Mouse (Mus musculus): ENCODE measurements around the gene Celf5. TPM values are rescaled to one million over a fixed set of nuclear protein-coding genes. Genes with fewer than 3 reads are reported as not detected.

Gene Celf5
- polyA plus RNA-seq, 1 experiment from 2014 or later = 61.3 TPM

DNA sequence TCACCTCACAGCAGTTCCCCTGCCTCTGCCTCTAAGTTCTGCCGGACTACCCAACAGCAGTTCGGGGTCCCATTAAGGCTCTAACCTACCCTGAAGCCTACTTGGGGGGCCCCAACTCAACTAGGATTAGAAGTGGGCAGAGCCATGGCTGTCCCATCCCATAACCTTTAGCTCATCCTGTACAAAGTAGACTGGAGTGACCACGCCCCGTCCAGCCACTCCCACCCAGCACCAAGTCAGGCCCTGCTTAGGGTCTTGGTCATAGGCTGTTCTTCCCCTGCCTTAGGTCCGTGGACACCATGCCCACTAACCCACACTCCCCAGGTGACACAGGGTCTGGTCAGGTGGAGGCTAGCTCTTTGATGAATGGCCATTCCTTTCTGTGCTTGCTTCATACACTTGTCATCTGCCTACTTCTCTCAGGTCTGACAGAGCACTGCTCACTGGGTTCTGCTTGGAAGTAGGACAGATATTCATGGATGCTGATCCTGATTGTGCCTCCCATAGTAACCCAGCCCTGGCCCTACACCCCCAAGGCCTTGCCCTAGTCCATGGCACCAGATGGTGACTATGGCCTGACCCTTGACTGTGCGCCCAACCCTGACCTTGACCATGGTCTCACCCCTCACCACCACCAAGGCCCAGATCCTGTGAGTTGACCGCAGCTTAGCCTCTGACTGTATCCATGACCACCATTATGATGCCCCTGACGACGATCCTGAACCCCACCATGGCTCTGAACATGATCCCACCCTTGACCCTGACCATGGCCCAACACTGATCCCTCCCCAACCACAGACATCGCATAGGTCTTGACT is 63.2 kb downstream of the Celf5 start:
- Histone ChIP-seq H3K27me3 (peaks cover 22% of the 10 kb centered on the region; the same call in 1 of the 2 replicates), H3K4me2 (no peak overlapping the region), H3K27ac (peak overlapping the region; percentile 55; the same call in 1 of the 2 replicates), H3K4me1 (replicated peaks) (peaks cover 54% of the 10 kb centered on the region), H3K36me3 (peaks cover 11% of the 10 kb centered on the region), H3K4me3 (no peak overlapping the region), H3K9ac (peak overlapping the region; percentile 31; the same call in 1 of the 2 replicates), H3K9me3 (no peaks in the 10 kb centered on the region)
- no peak for ATAC-seq (ENCODE audit: low FRiP score)
- 94% methylated on average over 10 of the region's 10 CpGs for WGBS

DNA sequence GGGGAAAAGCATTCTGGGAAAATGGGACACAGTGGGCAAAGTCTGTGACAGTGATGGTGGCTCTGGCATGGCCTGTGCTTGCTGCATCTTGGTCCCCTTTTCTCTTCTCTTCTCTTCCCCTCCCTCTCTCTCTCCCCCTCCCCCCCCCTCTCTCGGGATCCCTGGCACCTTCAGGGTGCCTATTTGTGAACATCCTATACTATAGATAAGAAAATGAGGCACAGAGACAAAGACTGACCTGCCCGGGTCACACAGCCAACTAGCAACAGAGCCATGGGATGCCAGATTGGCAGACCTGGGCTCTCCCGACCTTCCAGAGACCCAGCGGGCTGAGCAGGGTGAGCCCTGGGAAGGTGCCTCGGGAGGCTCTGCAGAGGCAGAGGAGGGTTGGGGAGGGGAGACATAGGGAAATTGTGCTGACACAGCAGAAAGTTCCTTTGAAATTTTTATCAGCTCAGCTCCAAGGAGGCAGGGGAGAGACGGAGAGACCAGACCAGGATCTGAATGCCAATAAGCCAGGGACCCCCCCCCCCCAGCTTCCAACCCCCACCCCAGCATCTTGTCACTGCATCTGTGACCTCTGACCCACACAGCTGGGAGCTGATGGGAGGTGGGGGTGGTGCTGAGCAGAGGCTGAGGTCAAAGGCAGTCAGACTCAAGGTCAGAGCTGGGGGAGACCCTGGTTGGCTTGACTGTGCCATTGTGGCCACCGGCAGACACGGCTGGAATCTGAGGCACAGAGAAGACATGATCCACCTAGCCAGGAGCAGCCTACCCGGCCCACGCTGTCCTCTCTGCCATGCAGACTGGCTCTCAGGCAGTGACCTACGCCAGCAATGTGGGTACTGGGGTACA is 64.1 kb downstream of the Celf5 start:
- Histone ChIP-seq H3K27ac (peak overlapping the region; percentile 55; the same call in 1 of the 2 replicates), H3K9ac (peak overlapping the region; percentile 31; the same call in 1 of the 2 replicates)
- WGBS = 35% methylated on average over 11 of the region's 11 CpGs

DNA sequence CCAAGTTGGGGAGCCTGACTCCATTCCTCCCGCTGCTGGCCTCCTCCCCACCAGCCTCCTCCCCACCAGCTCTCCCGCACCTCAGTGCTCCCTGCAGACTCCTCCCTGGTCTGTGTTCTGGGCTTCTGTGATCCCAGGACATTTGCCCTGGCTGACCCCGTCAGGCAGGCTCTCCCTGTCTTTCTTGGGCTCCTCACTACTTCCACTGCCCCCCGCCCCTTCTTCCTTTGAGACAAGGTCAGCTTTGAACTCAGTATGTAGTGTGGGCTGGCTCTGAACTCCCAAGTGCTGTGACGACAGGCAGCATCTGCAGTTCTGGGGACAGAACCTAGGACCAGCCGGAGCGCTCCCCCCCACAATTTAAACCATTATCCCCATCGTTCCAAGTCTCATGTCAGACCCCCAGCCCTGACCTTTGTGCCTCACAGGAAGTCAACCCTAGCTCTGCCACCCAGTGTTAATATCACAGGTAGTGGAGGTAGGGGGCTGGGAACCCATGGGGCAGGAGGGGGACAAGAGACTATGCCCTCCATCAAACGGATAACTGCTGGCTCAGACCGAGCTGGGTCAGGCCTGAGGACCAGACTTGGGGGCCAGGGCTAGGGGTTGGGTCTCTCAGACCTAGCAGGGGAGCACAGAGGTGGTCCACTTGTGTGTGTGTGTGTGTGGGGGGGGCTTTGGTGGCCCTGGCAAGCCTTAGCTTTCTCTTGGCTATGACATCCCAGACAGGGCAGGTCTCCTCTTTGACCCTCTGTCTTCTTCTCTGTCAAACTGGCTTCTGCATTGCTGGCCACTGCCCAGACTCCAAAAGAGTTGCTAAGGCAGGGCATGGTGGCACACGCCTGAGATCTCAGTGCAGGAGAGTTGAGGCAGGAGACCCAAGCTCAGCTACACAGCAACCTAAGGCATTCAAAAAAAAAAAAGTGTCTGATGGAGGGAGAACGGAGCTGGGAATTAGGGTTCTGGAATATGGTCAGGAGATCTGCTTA is 65.0 kb downstream of the Celf5 start:
- H3K27ac ChIP-seq = peak overlapping the region; percentile 74
- peak overlapping the region; percentile 27 for H3K4me3 ChIP-seq
- H3K27me3 ChIP-seq = 0 out of 2 replicates have a peak, but pooled peaks cover 12% of the 10 kb centered on the region
- peak overlapping the region; percentile 49 for H3K4me2 ChIP-seq
- WGBS = 47% methylated on average over 12 of the region's 12 CpGs
- peak; percentile 4; the same call in 1 of the 2 replicates for ATAC-seq (ENCODE audit: low FRiP score)
- H3K9me3 ChIP-seq = no peaks in the 10 kb centered on the region
- H3K9ac ChIP-seq = peak overlapping the region; percentile 68
- H3K4me1 ChIP-seq (replicated peaks) = peaks cover 65% of the 10 kb centered on the region
- H3K36me3 ChIP-seq = peaks cover 16% of the 10 kb centered on the region

More for the DNA sequence above, 64.1 kb downstream of the Celf5 start:
- peaks cover 11% of the 10 kb centered on the region for H3K36me3 ChIP-seq
- no peak overlapping the region for H3K4me3 ChIP-seq
- no peak overlapping the region for H3K4me2 ChIP-seq
- peaks cover 57% of the 10 kb centered on the region for H3K4me1 ChIP-seq (replicated peaks)
- H3K27me3 ChIP-seq = 0 out of 2 replicates have a peak, but pooled peaks cover 16% of the 10 kb centered on the region
- ATAC-seq (ENCODE audit: low FRiP score) = no peak
- H3K9me3 ChIP-seq = no peaks in the 10 kb centered on the region

DNA sequence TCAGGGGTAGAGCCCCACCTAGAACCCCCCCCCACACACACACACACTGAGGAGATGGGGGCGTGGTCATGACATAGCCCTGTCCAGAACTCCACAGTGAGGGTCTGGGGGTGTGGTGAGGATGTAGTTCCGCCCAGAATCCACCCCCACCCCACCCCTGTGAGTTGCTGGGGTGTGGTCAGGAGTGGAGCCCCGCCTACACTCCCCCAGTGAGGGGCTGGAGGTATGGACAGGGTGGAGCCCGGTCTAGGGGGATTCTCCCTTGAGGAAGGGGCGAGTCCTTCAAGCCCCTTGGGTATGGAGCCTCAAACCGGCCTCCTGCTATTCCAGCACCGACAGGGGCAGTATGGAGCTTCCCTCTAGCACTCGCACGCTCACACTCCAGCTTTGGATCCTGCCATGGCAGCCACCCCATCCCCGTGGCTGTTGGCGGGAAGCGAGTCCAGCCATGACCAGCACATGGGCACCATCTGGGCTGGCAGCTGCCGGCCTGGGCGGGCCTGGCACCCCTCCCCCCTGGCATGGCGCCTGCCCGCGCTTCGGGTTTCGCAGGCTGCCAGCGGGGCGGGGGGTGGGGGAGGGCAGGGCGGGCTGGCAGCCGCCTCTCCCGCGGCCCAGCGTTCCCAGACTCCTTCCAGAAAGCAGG is 65.8 kb downstream of the Celf5 start:
- peak; percentile 61 for ATAC-seq (ENCODE audit: low FRiP score)
- peaks cover 74% of the 10 kb centered on the region for H3K4me1 ChIP-seq (replicated peaks)

DNA sequence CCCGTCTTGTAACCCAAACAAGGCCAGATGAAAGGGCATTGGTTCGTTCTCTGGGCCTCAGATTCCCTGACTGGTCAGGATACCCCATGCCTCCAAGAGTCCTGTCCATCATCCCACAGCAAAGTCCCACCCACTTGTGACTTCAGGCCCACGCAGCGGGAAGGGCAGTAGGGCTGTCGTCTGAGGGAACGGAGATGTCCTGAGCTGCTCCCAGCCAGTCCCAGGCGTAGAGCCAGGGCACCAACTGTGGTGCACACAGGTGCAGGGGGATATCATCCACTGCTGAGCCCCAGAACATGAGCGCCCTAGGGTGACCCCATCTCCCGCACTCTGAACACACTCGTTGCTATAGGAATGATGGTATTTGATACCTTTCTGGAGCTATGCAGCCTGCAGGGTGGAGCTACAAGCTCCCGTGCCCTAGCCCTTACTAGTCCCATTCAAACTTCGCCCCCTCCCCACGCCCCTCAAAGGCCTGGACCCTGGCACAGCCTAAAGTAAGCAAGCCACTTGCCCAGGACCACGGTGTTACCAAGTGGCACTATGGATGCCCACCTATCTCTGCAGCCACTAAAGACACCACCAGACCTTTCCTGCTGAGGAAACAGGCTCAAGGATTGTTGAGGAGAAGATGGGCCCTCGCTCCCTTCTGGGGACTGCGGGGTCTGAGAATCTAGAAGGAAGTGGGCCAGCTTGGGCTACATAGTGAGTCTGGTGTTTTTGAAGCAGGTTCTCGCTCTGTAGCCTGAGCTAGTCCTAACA is 66.8 kb downstream of the Celf5 start:
- H3K4me1 ChIP-seq (replicated peaks) = peaks cover 83% of the 10 kb centered on the region
- no peak for ATAC-seq (ENCODE audit: low FRiP score)
- H3K36me3 ChIP-seq = peaks cover 20% of the 10 kb centered on the region
- H3K27ac ChIP-seq = peak overlapping the region; percentile 32
- no peak overlapping the region for H3K4me2 ChIP-seq
- H3K9ac ChIP-seq = no peak overlapping the region; the same call in 1 of the 2 replicates
- 66% methylated on average over 17 of the region's 17 CpGs for WGBS
- 0 out of 2 replicates have a peak, but pooled peaks cover 8% of the 10 kb centered on the region for H3K27me3 ChIP-seq
- no peaks in the 10 kb centered on the region for H3K9me3 ChIP-seq
- H3K4me3 ChIP-seq = no peak overlapping the region

More for the DNA sequence above, 65.8 kb downstream of the Celf5 start:
- WGBS = 2% methylated on average over 15 of the region's 26 CpGs
- H3K4me2 ChIP-seq = peak overlapping the region; percentile 49
- peak overlapping the region; percentile 74 for H3K27ac ChIP-seq
- H3K36me3 ChIP-seq = peaks cover 20% of the 10 kb centered on the region
- H3K9ac ChIP-seq = peak overlapping the region; percentile 68
- H3K27me3 ChIP-seq = 0 out of 2 replicates have a peak, but pooled peaks cover 8% of the 10 kb centered on the region
- H3K4me3 ChIP-seq = peak overlapping the region; percentile 27
- no peaks in the 10 kb centered on the region for H3K9me3 ChIP-seq

DNA sequence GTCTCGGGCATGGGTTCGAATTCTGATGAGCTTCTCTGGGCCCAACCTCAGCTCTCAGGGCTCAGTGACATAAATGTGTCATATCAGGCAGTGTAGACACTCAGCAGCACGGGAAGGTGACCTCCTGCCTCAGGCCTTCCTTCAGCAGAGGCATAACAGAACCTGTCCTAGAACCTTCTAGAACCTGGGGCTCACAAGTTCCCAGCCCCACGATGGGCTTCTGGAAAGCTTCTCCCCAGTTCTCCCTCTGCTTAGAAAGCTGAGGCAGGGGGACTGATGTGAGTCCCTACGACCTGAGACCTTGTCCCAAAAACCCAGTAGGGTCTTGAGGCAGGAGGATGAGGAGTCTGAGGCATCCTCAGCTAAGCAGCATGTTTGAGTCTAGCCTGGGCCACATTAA is 67.4 kb downstream of the Celf5 start:
- Histone ChIP-seq H3K27ac (peak overlapping the region; percentile 15; the same call in 1 of the 2 replicates), H3K9ac (no peak overlapping the region; the same call in 1 of the 2 replicates), H3K27me3 (0 out of 2 replicates have a peak, but pooled peaks cover 8% of the 10 kb centered on the region), H3K9me3 (no peaks in the 10 kb centered on the region), H3K4me3 (no peak overlapping the region), H3K4me2 (no peak overlapping the region), H3K4me1 (replicated peaks) (peaks cover 89% of the 10 kb centered on the region), H3K36me3 (peaks cover 15% of the 10 kb centered on the region)
- ATAC-seq (ENCODE audit: low FRiP score) = no peak
- WGBS = 82% methylated on average over 5 of the region's 5 CpGs

DNA sequence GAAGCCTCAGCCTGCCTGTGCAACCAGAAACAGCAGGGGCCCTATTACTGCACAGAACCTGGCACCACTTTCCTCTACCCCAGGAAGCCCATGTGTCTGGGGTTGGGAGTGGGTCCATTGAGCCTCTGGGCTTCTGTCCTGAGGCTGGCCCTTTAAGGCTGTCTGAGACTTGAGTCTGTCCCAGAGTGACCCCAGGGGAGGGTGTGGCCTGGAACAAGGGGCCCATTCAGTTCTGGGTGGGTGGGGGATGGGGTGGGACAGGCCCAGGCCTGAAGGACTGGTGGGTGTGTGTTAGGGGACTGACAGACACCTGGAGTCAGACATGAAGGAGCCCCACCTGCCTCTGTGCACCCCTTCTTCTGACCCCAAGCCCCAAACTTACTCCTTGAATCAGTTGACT is 67.8 kb downstream of the Celf5 start:
- Histone ChIP-seq H3K27ac (no peak overlapping the region), H3K9ac (peak overlapping the region; percentile 56; the same call in 1 of the 2 replicates), H3K4me3 (no peak overlapping the region), H3K4me2 (no peak overlapping the region; the same call in 1 of the 2 replicates), H3K27me3 (0 out of 2 replicates have a peak, but pooled peaks cover 8% of the 10 kb centered on the region), H3K4me1 (replicated peaks) (peaks cover 94% of the 10 kb centered on the region), H3K9me3 (no peaks in the 10 kb centered on the region), H3K36me3 (peaks cover 11% of the 10 kb centered on the region)
- ATAC-seq (ENCODE audit: low FRiP score) = no peak

DNA sequence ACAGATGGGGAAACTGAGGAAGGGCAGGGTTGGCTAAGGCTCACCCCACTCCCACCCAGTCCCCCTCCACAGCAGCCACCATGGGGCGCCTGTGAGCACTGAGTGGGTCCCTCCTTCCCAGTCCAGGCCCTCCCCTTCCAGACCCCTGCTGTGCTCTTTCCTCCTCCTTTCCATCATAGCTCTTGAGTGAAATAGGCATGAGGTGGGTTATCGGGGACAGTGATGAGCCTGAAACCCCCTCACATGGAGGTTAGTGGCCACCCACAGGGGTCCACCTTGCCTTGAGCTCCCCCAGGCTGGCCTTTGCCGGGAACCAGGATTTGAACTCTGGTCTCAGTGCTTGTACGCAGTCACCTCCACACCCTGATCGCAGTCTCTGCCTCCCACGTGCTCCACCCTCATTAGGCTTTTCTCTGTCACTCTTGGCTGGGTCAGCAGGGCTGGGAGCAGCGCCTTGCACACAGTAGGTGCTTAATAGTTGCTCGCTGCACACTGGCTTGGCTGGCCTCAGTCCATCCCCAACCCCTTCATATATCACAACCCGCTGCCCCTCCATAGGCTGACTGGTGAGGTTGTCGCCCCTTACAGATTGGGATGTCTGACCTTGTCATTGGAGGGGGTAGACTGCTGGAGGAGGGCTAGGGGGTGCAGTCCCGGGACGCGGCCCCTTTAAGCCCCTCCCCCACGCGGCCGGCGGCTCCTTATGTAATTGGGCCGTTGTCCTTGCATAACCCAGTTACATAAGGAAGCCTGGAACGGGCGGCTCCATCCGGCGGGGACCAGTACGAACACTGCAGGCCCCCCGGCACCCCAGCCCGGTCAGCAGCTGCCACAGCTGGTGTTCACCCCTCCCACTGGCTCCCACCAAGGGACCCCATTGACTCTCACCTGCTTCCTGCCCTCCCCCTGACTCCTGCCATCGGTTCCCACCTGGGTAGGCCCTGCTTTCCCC is 68.9 kb downstream of the Celf5 start:
- no peaks in the 10 kb centered on the region for H3K9me3 ChIP-seq
- WGBS = 24% methylated on average over 26 of the region's 26 CpGs
- H3K27ac ChIP-seq = no peak overlapping the region
- H3K9ac ChIP-seq = peak overlapping the region; percentile 56; the same call in 1 of the 2 replicates
- H3K27me3 ChIP-seq = peaks cover 15% of the 10 kb centered on the region
- no peak for ATAC-seq (ENCODE audit: low FRiP score)
- H3K4me3 ChIP-seq = no peak overlapping the region
- H3K4me2 ChIP-seq = peak overlapping the region; percentile 36
- peaks cover 99% of the 10 kb centered on the region for H3K4me1 ChIP-seq (replicated peaks)
- H3K36me3 ChIP-seq = peaks cover 11% of the 10 kb centered on the region

DNA sequence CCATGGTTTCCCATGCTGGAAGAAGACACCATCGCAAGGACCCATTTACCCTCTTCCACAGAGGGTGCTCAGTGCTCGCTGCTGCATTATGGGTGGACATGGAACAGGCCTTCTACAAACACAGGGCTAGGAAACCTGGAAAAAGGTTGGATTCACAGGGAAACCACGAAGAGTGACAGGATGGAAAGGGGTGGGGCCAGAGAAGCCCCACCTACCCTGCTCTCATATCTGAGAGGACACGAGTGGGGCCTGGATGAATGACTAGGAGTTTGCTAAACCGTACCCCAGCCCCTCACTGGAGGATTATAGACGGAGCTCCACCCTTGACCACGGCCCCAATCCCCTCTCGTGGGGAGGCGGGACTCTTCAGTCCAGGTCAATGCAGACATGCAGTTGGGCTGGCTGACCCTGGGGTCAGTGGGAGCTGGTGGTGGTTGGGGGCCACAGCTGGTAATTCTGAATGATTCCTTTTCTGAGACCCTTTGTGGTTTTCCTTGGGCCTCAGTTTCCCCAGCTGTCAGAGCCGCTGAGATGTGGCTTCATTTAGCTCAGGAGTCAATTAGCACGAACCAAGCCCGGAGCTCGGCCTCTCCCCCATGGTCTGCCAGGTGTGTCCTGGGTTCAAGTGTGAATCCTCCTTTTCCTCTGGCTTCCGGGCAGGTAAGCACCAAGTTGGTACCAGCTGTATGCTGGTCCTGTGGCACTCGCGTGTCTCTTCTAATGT is 69.8 kb downstream of the Celf5 start:
- Histone ChIP-seq H3K27me3 (peaks cover 21% of the 10 kb centered on the region), H3K4me3 (no peak overlapping the region), H3K4me2 (no peak overlapping the region), H3K9me3 (no peaks in the 10 kb centered on the region), H3K9ac (no peak overlapping the region), H3K27ac (peak overlapping the region; percentile 77), H3K36me3 (peaks cover 19% of the 10 kb centered on the region), H3K4me1 (replicated peaks) (peaks cover 99% of the 10 kb centered on the region)
- 79% methylated on average over 16 of the region's 16 CpGs for WGBS
- no peak for ATAC-seq (ENCODE audit: low FRiP score)

Data from hindbrain, embryonic 13.5 days (tissue).